Mouse (Mus musculus) limb, embryonic 11.5 days (tissue): ENCODE measurements around the gene Shc2. TPM values are rescaled to one million over a fixed set of nuclear protein-coding genes. Genes with fewer than 3 reads are reported as not detected.

Source experiments
- ATAC-seq: fragments of 200-750 bp; cut with Nextera tagmentation; 2 replicates; pipeline ENCODE4 v1.8.0; 2017; ENCODE audit warnings: low read depth; ENCODE audit not compliant: insufficient number of reproducible peaks, low FRiP score, low TSS enrichment
- DNase-seq: peaks from one replicate; pipeline ENCODE4 v3.0.0-alpha.2; 2015; ENCODE audit warnings: low spot score
- H3K27ac ChIP-seq: fragments of 300-500 bp; sonication (generic); replicated peaks from 2 replicates; pipeline ENCODE4 v1.5.1; 2014; ENCODE audit warnings: low read depth, mild to moderate bottlenecking, low read length
- H3K27me3 ChIP-seq: fragments of 300-500 bp; sonication (generic); 2 replicates; pipeline ENCODE4 v1.6.1; 2014; ENCODE audit warnings: mild to moderate bottlenecking, low read length, mixed read lengths; ENCODE audit not compliant: control insufficient read depth, insufficient read depth
- H3K36me3 ChIP-seq: fragments of 300-500 bp; sonication (generic); 2 replicates; pipeline ENCODE4 v1.6.1; 2014; ENCODE audit warnings: mild to moderate bottlenecking, low read length, moderate library complexity, mixed read lengths; ENCODE audit not compliant: control insufficient read depth, insufficient read depth
- H3K4me1 ChIP-seq: fragments of 300-500 bp; sonication (generic); 2 replicates; pipeline ENCODE4 v1.6.1; 2014; ENCODE audit warnings: low read length, mixed read lengths; ENCODE audit not compliant: control insufficient read depth, insufficient read depth
- H3K4me2 ChIP-seq: fragments of 300-500 bp; sonication (generic); 2 replicates; pipeline ENCODE4 v1.6.1; 2014; ENCODE audit warnings: low read depth, mild to moderate bottlenecking, moderate library complexity; ENCODE audit not compliant: severe bottlenecking
- H3K4me3 ChIP-seq: fragments of 300-500 bp; sonication (generic); 2 replicates; pipeline ENCODE4 v1.5.1; 2014; ENCODE audit warnings: low read depth, low read length
- H3K9ac ChIP-seq: fragments of 300-500 bp; sonication (generic); 2 replicates; pipeline ENCODE4 v1.6.1; 2014; ENCODE audit warnings: mild to moderate bottlenecking, low read length
- H3K9me3 ChIP-seq: fragments of 300-500 bp; sonication (generic); 2 replicates; pipeline ENCODE4 v1.6.1; 2016; ENCODE audit warnings: low read length; ENCODE audit not compliant: control insufficient read depth
- WGBS: fragments of 180-500 bp; shearing (Covaris S2); extraction: QIAGEN DNeasy Blood & Tissue Kit; methylation state at CpG from one replicate; pipeline ENCODE4 v1.1.7; 2014; 5-methylcytosine and 5-hydroxymethylcytosine counted together
- polyA plus RNA-seq: library from polyadenylated mRNA; unstranded; fragments of >200 nt; fragmentation: Nextera tagmentation; extraction: Ambion mirVana; gene quantifications from 2 replicates; pipeline ENCODE4 v1.2.1, GENCODE M21; 2014

Shc2 gene
- polyA plus RNA-seq, 1 experiment from 2014 or later = 4.8 TPM

- 94% methylated on average over 6 of the region's 6 CpGs for WGBS
- Histone ChIP-seq H3K27ac (no peak overlapping the region), H3K9me3 (no peaks in the 10 kb centered on the region), H3K4me3 (no peak overlapping the region), H3K4me2 (no peak overlapping the region), H3K4me1 (no peaks in the 10 kb centered on the region), H3K36me3 (no peaks in the 10 kb centered on the region), H3K9ac (no peak overlapping the region), H3K27me3 (no peaks in the 10 kb centered on the region)
- no peak for DNase-seq
- ATAC-seq = no peak
These were observed 52.6 kb downstream of the Shc2 start for GRCm38 (mm10) chr10:79585136-79585535.

DNA sequence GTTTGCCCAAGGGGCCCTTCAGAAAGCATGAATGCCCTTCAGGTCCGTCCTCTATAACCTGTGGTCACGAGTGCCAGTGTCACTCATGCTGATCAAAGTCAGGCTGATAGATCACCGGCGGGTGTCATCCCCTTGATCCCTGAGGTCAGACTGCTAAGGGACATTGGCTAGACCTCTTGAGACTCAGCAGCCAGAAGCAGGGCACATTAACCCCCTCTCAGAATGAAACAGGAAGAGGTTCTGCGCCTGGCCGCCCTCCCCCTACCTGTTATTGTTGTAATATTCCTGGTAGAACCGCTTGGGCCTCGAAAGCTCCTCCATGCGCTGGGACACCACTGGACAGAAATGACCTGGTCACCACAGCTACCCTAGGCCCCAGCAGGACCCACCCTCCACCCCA lies 53.3 kb downstream of the Shc2 start:
- Histone ChIP-seq H3K27me3 (no peaks in the 10 kb centered on the region), H3K9ac (no peak overlapping the region), H3K27ac (no peak overlapping the region), H3K4me2 (no peak overlapping the region), H3K4me1 (no peaks in the 10 kb centered on the region), H3K4me3 (no peak overlapping the region), H3K36me3 (no peaks in the 10 kb centered on the region), H3K9me3 (no peaks in the 10 kb centered on the region)
- no peak for ATAC-seq
- no peak for DNase-seq
- WGBS = 77% methylated on average over 9 of the region's 9 CpGs

DNA sequence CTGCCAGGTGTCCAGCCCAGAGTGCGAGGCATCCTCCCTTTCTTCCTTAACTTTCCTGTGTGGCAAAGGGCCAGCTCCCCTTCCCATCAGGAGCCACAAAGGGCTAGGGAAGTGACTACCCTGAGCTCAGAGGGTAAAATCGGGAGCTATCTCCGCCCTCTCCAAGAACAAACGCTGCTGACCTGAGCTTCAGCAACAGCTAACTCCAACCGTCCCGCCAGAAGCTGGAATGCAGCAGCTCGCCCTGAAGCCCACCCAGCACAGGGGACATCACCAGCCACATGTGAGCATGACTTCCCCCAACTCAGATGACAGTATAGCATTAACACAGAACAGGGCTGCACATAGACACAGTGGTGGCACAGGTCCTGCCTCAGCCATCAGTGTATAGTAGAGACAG lies 53.7 kb downstream of the Shc2 start:
- no peaks in the 10 kb centered on the region for H3K27me3 ChIP-seq
- no peak for DNase-seq

GRCm38 (mm10) chr10:79581501-79581900 lies 56.2 kb downstream of the Shc2 start:
- H3K36me3 ChIP-seq = no peaks in the 10 kb centered on the region
- WGBS = 88% methylated on average over 8 of the region's 8 CpGs
- H3K9me3 ChIP-seq = no peaks in the 10 kb centered on the region
- DNase-seq (no peak), ATAC-seq (no peak)
- H3K4me2 ChIP-seq = no peak overlapping the region
- no peak overlapping the region for H3K27ac ChIP-seq
- no peaks in the 10 kb centered on the region for H3K27me3 ChIP-seq
- no peaks in the 10 kb centered on the region for H3K4me1 ChIP-seq
- H3K4me3 ChIP-seq = no peak overlapping the region
- no peak overlapping the region for H3K9ac ChIP-seq

More for the DNA sequence above, 53.7 kb downstream of the Shc2 start:
- Histone ChIP-seq H3K9ac (no peak overlapping the region), H3K27ac (no peak overlapping the region), H3K4me1 (no peaks in the 10 kb centered on the region), H3K9me3 (no peaks in the 10 kb centered on the region), H3K4me2 (no peak overlapping the region), H3K4me3 (no peak overlapping the region), H3K36me3 (no peaks in the 10 kb centered on the region)
- ATAC-seq = no peak
- 59% methylated on average over 7 of the region's 7 CpGs for WGBS

DNA sequence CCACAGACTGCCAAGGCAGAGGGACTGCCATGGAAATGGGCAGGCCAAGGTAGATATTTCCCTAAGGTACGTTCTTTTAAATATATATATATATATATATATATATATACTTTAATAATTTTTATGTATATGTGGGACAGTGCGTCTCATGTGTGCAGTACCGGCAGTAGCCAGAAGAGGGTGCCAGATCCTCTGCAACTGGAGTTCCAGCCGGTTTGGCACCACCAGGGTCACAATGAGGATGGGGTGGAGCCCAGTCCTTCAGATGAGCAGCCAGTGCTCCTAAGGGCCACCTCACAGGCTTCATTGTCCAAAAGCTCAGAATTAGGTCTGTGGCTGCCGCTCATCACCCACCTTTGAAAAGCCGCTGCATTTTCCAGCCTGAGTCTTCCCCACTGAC lies 56.9 kb downstream of the Shc2 start:
- DNase-seq (peak; percentile 79), ATAC-seq (no peak)
- H3K36me3 ChIP-seq = no peaks in the 10 kb centered on the region
- no peak overlapping the region for H3K9ac ChIP-seq
- H3K27me3 ChIP-seq = no peaks in the 10 kb centered on the region
- no peaks in the 10 kb centered on the region for H3K4me1 ChIP-seq
- H3K27ac ChIP-seq = no peak overlapping the region
- H3K4me2 ChIP-seq = no peak overlapping the region
- H3K9me3 ChIP-seq = no peaks in the 10 kb centered on the region
- no peak overlapping the region for H3K4me3 ChIP-seq
- 44% methylated on average over 6 of the region's 6 CpGs for WGBS

DNA sequence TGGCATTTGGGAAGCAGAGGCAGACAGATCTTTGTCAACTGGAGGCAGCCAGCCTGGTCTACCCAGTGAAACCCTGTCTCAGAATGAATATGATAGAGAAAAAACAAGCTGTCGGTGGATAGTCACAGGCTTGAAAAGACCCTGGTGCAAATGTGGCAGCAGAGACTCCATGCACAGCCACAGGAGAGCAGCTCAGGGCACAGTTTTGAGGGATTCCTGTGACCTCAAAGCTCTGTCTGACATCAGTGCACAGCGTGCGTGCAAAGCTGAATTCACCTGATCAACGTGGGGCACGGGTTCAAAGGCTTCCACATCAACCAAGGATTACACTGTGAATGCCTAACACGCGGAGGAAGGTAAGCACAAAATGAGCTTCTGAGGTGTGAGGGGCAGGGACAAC lies 57.4 kb downstream of the Shc2 start:
- Histone ChIP-seq H3K27ac (no peak overlapping the region), H3K4me2 (no peak overlapping the region), H3K36me3 (no peaks in the 10 kb centered on the region), H3K9ac (no peak overlapping the region), H3K4me1 (no peaks in the 10 kb centered on the region), H3K4me3 (no peak overlapping the region), H3K9me3 (no peaks in the 10 kb centered on the region), H3K27me3 (no peaks in the 10 kb centered on the region)
- ATAC-seq = no peak
- no peak for DNase-seq
- 64% methylated on average over 7 of the region's 7 CpGs for WGBS

- WGBS = 79% methylated on average over 12 of the region's 12 CpGs
These were observed 57.9 kb downstream of the Shc2 start for GRCm38 (mm10) chr10:79579781-79580180.

GRCm38 (mm10) chr10:79578891-79579290 lies 58.8 kb downstream of the Shc2 start:
- DNase-seq (no peak), ATAC-seq (no peak)
- Histone ChIP-seq H3K27me3 (no peaks in the 10 kb centered on the region), H3K27ac (no peak overlapping the region), H3K9ac (no peak overlapping the region), H3K4me3 (no peak overlapping the region), H3K4me1 (no peaks in the 10 kb centered on the region), H3K4me2 (no peak overlapping the region), H3K36me3 (no peaks in the 10 kb centered on the region), H3K9me3 (no peaks in the 10 kb centered on the region)
- WGBS = 79% methylated on average over 7 of the region's 7 CpGs

More at GRCm38 (mm10) chr10:79579781-79580180, 57.9 kb downstream of the Shc2 start:
- Histone ChIP-seq H3K9me3 (no peaks in the 10 kb centered on the region), H3K27me3 (no peaks in the 10 kb centered on the region), H3K4me2 (no peak overlapping the region), H3K4me3 (no peak overlapping the region), H3K9ac (no peak overlapping the region; the same call in 1 of the 2 replicates), H3K36me3 (no peaks in the 10 kb centered on the region), H3K27ac (no peak overlapping the region), H3K4me1 (no peaks in the 10 kb centered on the region)
- DNase-seq = no peak
- ATAC-seq = no peak

DNA sequence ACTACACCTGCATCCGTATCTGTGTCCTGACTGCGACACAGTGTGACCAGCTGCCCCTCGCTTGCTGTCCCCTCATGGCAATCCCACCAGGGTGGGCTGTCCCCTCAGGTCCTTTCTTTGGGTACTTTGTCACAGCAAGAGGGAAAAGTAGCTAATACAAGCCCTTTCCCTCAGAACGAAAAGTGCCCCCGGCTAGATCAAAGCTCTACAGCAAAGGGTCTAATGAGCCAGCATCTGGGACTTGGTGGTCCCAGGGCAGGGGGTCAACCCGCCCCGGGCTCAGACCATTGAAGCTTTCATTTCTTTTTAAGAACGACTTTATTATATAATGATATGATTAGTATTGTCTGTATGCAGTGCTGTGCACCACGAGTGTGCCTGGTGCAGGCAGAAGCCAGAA lies 59.4 kb downstream of the Shc2 start:
- no peak for DNase-seq
- no peaks in the 10 kb centered on the region for H3K27me3 ChIP-seq
- H3K36me3 ChIP-seq = no peaks in the 10 kb centered on the region
- H3K4me3 ChIP-seq = no peak overlapping the region
- no peak overlapping the region for H3K9ac ChIP-seq
- H3K4me2 ChIP-seq = no peak overlapping the region
- no peak overlapping the region for H3K27ac ChIP-seq
- H3K4me1 ChIP-seq = no peaks in the 10 kb centered on the region
- ATAC-seq = no peak
- 40% methylated on average over 9 of the region's 9 CpGs for WGBS
- H3K9me3 ChIP-seq = no peaks in the 10 kb centered on the region
